Mouse (Mus musculus) E14TG2a.4 (cell line): ENCODE data around the gene Ms4a8a.

Source experiments
- H3K27me3 ChIP-seq: 2 replicates; pipeline ENCODE4 v1.6.1; 2014; ENCODE audit warnings: low read length, control low read depth; ENCODE audit not compliant: insufficient read depth
- H3K36me3 ChIP-seq: 2 replicates; pipeline ENCODE4 v1.6.1; 2014; ENCODE audit warnings: low read length, control low read depth; ENCODE audit not compliant: insufficient read depth
- H3K4me1 ChIP-seq: replicated peaks from 2 replicates; pipeline ENCODE4 v1.6.1; 2014; ENCODE audit warnings: low read depth, low read length, control low read depth
- H3K4me3 ChIP-seq: replicated peaks from 2 replicates; pipeline ENCODE4 v1.5.1; 2014; ENCODE audit warnings: mild to moderate bottlenecking, low read length
- H3K9me3 ChIP-seq: 2 replicates; pipeline ENCODE4 v1.6.1; 2014; ENCODE audit warnings: low read length, control low read depth
- CTCF ChIP-seq: conservative IDR thresholded peaks from 2 replicates; pipeline ENCODE4 v1.5.1; 2014; ENCODE audit warnings: low read length
- NANOG ChIP-seq: IDR thresholded peaks from 2 replicates; pipeline ENCODE4 v1.6.1; 2014; ENCODE audit warnings: borderline replicate concordance, low read length, mixed read lengths
- POU5F1 ChIP-seq: IDR thresholded peaks from 2 replicates; pipeline ENCODE4 v1.6.1; 2014; ENCODE audit warnings: low read length, borderline replicate concordance

Ms4a8a gene

DNA sequence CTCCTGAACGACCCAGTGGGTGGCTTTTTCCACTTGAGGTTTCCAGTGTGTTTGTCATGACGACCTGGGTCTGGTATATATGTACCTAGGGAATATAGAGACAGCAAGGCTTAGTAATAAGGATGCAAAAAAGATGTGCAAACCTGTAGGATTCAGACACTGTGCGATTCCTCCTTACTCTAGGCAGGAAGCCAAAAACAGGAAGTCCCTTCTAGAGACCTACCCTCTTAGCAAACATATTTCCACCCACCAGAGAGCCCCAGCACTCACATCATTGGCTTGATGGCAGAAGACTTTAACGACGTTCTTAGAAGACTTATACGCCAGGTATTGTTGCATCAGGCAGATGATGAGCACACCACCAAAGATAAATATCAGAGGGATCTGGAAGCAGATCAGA is 32.9 kb downstream of the Ms4a8a start:
- H3K4me3 ChIP-seq: no peak overlapping the region
- H3K4me1 ChIP-seq: peaks cover 11% of the 10 kb centered on the region
- no peak for TF ChIP-seq POU5F1
- no peaks in the 10 kb centered on the region for H3K9me3 ChIP-seq
- H3K36me3 ChIP-seq: no peaks in the 10 kb centered on the region
- peaks cover 17% of the 10 kb centered on the region for H3K27me3 ChIP-seq

DNA sequence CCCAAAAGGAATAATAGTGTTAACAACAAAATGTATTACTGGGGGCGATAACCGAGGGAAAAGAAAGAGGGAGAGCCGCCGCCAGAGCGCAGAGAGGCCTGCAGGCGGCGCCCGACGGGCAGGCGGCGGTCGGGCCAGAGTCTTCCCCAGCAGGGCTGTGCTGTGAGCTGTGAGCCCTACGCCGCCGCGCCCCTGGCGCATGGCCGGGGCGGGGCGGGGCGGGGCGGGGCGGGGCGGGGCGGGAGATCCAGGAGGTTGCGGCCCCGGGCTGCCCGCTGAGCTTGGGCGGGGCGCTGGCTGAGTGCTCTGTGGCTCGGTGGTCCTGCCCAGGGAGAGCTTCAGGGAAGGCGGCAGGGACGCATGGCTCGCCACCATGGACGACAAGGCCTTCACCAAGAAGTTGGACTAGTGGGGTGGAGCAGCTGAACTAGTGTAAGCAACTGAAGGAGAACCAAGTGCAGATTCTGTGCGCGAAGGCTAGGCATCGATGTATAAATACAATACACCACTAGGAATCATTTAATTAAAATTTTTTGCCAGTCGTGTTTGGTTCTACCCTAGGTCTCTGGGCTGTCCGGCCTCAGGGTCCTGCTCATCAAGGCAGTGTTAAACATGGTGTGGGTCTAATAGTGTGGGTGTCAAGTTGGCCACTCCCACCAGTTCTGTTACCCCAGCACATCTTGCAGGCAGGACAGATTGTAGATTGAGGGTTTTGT is 35.7 kb downstream of the Ms4a8a start:
- TF ChIP-seq POU5F1 (no peak), NANOG (no peak), CTCF (no peak; the same call in 1 of the 2 replicates)
- peaks cover 11% of the 10 kb centered on the region for H3K4me1 ChIP-seq
- 0 out of 2 replicates have a peak overlapping the region, but pooled peaks have one; percentile 32 for H3K4me3 ChIP-seq
- peaks cover 17% of the 10 kb centered on the region for H3K27me3 ChIP-seq
- peaks cover 4% of the 10 kb centered on the region; the same call in 1 of the 2 replicates for H3K9me3 ChIP-seq
- H3K36me3 ChIP-seq: no peaks in the 10 kb centered on the region

DNA sequence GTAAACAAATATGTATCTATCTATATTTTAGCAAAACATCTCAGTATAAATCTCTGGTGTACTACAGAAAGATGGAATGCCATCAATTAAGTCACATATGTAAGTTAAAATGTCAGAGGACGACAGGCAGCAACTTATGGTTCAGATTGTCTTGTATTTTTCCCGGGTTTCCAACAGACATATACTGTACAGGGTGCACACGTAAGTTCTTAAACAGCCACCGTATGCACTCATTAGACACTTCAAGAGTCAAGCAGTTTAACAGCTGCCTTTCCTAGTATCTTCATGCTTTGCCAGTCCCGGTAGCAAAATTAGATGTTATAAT is 36.3 kb downstream of the Ms4a8a start:
- H3K36me3 ChIP-seq: no peaks in the 10 kb centered on the region
- TF ChIP-seq POU5F1: no peak
- TF ChIP-seq CTCF: 0 out of 2 replicates have a peak, but pooled peaks have one; percentile 20
- H3K9me3 ChIP-seq: peaks cover 6% of the 10 kb centered on the region; the same call in 1 of the 2 replicates

DNA sequence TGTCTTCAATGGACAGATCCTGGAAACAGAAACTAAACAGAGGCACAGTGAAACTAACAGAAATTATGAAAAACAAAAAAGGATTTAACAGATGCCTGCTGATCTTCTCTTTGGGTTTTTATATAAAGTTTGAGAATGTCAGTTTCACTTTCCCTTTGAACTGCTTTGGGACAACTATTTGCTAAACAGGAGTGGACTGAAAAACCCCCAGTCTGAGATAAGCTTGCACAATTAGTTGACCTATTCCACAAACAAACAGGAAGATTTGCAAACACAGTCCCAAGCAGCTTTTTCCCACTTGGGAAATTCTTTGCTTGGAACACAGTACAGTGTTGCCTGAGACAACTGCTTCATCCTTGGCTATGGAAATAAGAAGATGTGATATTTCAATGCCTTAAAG is 43.3 kb downstream of the Ms4a8a start:
- TF ChIP-seq POU5F1 (no peak), NANOG (no peak), CTCF (no peak)
- peaks cover 44% of the 10 kb centered on the region for H3K9me3 ChIP-seq
- H3K36me3 ChIP-seq: no peaks in the 10 kb centered on the region
- H3K27me3 ChIP-seq: no peaks in the 10 kb centered on the region
- H3K4me1 ChIP-seq: no peaks in the 10 kb centered on the region
- no peak overlapping the region for H3K4me3 ChIP-seq

More for the DNA sequence above, 36.3 kb downstream of the Ms4a8a start:
- Histone ChIP-seq H3K27me3 (peaks cover 17% of the 10 kb centered on the region), H3K4me1 (peaks cover 11% of the 10 kb centered on the region), H3K4me3 (no peak overlapping the region)

DNA sequence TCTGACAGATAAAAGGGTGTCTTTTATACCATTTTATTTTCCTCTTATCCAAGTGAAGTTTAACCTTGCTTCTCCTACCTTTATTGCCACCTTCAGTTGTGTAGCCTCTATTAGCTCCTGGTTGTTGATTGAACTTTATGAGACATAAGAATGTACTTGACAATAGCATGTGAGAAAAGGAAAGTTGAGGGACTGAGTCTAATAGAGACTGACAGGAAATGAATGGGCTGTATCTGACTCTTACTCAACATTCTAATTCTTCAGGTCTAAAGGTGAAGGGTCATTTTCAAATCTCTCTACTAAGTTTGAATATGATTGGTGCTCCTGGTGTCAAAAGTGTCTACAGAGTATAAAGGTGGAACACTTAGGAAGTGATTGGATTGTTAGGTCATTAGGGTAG is 58.5 kb downstream of the Ms4a8a start:
- Histone ChIP-seq H3K4me3 (no peak overlapping the region), H3K9me3 (peaks cover 4% of the 10 kb centered on the region)

DNA sequence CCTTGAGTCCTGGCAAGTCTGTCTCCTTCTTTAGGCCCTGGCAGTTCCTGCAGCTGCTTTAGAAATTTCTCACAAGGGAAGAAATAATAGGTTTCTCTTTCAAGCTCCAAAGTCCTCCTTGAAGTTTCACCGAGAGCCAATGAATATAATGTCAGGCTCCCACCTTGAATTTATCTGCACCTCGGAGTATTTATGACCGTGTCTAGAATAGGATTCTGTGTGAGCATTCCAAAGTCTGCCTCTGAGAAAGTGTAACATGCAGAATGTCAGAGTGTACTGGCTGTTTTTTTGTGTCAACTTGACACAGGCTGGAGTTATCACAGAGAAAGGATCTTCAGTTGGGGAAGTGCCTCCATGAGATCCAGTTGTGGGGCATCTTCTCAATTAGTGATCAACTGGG is 63.0 kb downstream of the Ms4a8a start, which contains the start of gene Ms4a18:
Gene Ms4a18 (minus strand): TSS at position 141 of the 400 bp plus-strand sequence.
- H3K27me3 ChIP-seq: 0 out of 2 replicates have a peak, but pooled peaks cover 2% of the 10 kb centered on the region
- H3K4me1 ChIP-seq: peaks cover 5% of the 10 kb centered on the region; the same call in 1 of the 2 replicates
- peaks cover 4% of the 10 kb centered on the region for H3K9me3 ChIP-seq
- H3K36me3 ChIP-seq: no peaks in the 10 kb centered on the region
- no peak for TF ChIP-seq POU5F1
- no peak for TF ChIP-seq NANOG
- no peak for TF ChIP-seq CTCF
- no peak within 1 kb of the TSS for H3K4me3 ChIP-seq

More for the DNA sequence above, 58.5 kb downstream of the Ms4a8a start:
- H3K27me3 ChIP-seq: 0 out of 2 replicates have a peak, but pooled peaks cover 2% of the 10 kb centered on the region
- peaks cover 5% of the 10 kb centered on the region; the same call in 1 of the 2 replicates for H3K4me1 ChIP-seq
- no peaks in the 10 kb centered on the region for H3K36me3 ChIP-seq
- no peak for TF ChIP-seq POU5F1
- no peak for TF ChIP-seq CTCF
- TF ChIP-seq NANOG: no peak
